Mouse (Mus musculus) small intestine, adult 2 months (tissue): ENCODE data around the gene Kmt2d.

Experiments
- CTCF ChIP-seq: fragments of 200-500 bp; IDR thresholded peaks from 2 replicates; pipeline ENCODE4 v1.5.1; 2012; ENCODE audit warnings: low read depth, mild to moderate bottlenecking, control low read depth, inconsistent platforms, low read length, moderate library complexity, mixed read lengths; ENCODE audit not compliant: insufficient replicate concordance, insufficient read length; ENCODE audit errors: extremely low read depth
- POLR2A ChIP-seq: fragments of 200-500 bp; IDR thresholded peaks from 2 replicates; pipeline ENCODE4 v1.6.1; 2012; ENCODE audit warnings: low read depth, mild to moderate bottlenecking, control low read depth, inconsistent platforms, low read length, moderate library complexity

DNA sequence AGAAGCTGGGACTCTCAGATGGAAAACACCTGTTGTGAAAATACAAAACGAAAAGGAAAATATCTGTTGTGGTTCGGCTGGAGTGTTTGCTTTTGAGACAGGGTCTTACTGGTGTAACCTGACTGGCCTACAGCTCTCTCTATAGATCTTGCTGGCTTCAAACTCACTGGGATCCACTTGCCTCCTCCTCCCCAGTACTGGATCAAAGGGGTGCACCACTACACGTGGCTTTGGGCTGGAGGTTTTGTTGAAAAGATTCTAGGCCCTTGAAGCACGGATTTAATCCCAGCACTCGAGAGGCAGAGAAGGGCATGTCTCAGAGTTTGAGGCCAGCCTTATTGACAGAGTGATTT, 10.6 kb upstream of the Kmt2d start:
- TF ChIP-seq POLR2A (no peak), CTCF (no peak)
